Mouse (Mus musculus) heart, postnatal 36 days (tissue): ENCODE measurements at regions not wholly inside any gene's neighbourhood (a gene's known extent, or its start where the extent isn't known, plus 50 kb on each side); places are given as distances from the start of the nearest gene placed in this dataset.
"Not testable (repeated sequence)": the region's sequence is repeated elsewhere in the genome, so short reads cannot be mapped to it uniquely, and the experiment has no call there.

Experiments
- DNase-seq, 2 experiments: peaks; one replicate each; pipeline ENCODE4 v3.0.0; 2021 to 2022
- intact Hi-C: fragments of 180-260 bp; cut with DNase I; formaldehyde crosslinking; loops from one replicate; pipeline ENCODE4 v1.15.1; 2025

GRCm38 (mm10) chr8:112427721-112428389 is 142.0 kb upstream of the Cntnap4 start:
- intact Hi-C loops, result no loop called here
- no peak for DNase-seq

GRCm38 (mm10) chr8:112411968-112412367 is 157.9 kb upstream of the Cntnap4 start:
- intact Hi-C loops, result no loop called here
- DNase-seq, result no peak

DNA sequence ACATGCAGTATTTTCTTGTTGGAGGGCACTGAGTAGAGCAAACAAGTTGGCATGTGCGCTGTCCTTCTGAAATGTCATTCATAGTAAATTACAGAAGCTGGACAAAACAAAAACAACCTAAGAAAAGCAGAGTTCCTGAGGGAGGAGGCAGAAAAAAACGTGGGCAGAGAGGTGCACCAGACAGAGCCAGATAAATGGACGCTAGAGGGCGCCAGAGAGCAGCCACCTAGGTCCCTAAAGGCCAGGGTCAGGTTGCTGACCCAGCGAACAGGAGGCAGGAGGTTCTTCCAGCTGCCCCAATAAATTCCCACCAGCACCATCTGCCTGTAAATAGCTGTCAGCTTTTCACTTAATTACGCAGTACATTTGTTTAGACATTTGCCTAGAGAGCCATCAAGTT is 158.6 kb upstream of the Cntnap4 start:
- DNase-seq, result peak in 1 of 2 experiments; percentile 16
- intact Hi-C loops, result no loop called here

GRCm38 (mm10) chr8:112408211-112408735 is 161.6 kb upstream of the Cntnap4 start:
- intact Hi-C loops, result no loop called here
- no peak for DNase-seq

DNA sequence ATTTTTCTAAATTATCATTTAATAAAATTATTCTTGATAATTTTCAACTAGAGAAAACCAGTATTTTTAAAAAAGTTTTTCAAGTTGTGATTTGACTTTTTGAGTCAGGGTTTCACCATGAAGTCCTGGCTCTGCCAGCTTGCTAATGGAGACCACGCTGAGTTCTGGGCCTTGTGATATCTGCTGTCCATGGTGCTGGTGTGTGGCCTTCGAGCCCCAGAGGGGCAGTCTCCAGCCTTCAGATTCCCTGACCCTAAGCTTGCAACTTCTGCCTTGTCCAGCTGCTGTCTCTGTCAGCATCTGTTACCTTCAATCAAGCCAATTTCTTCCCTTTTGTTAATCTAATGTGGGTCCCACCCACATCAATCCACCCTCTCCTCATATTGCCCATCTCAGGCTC is 165.8 kb upstream of the Cntnap4 start:
- DNase-seq, result no peak
- intact Hi-C loops, result no loop called here

GRCm38 (mm10) chr8:112397438-112397837 is 172.4 kb upstream of the Cntnap4 start:
- DNase-seq, result no peak
- intact Hi-C loops, result no loop called here

DNA sequence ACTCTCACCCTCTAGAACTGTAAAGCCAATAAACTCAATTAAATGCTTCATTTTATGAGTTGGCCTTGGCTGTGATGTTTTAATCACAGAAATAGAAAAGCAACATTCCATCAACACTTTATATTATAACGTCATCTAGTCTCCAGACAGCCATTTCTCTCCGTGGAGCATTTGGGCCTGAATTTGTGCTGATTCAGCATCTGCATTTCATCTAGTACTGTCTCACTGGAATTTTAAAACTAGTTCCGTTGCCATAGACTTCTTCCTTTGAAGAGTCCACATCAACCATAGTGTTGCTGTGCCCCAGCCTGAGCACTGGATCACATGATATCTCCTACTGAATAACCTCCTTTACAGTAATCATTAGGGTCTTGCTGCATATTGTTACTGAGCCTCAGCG is 179.7 kb upstream of the Cntnap4 start:
- intact Hi-C loops, result no loop called here
- no peak for DNase-seq

GRCm38 (mm10) chr8:112348323-112348722 is 221.5 kb upstream of the Cntnap4 start:
- no peak for DNase-seq
- intact Hi-C loops, result no loop called here

- DNase-seq, result no peak
- intact Hi-C loops, result no loop called here
Measured at GRCm38 (mm10) chr8:112333171-112333570, 236.7 kb upstream of the Cntnap4 start.

DNA sequence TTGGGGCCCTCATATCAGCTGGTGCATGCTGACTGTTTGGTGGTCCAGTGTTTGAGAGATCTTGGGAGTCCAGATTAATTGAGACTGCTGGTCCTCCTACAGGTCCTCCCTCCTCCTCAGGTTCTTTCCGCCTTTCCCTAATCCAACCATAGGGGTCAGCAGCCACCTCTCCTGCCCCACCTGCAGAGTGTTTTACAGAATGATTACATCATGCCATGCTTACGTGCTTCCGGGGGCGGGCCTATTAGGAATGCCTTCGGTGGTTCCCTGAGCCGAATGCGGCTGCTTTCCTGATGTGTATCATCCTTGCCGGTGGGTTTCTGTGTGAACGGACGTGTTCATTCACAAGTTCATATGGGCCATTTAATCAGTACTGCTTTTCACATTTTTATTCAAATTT is 237.8 kb upstream of the Cntnap4 start:
- no peak for DNase-seq
- intact Hi-C loops, result no loop called here

GRCm38 (mm10) chr8:112309816-112310215 is 260.0 kb upstream of the Cntnap4 start:
- intact Hi-C loops, result no loop called here
- no peak for DNase-seq

DNA sequence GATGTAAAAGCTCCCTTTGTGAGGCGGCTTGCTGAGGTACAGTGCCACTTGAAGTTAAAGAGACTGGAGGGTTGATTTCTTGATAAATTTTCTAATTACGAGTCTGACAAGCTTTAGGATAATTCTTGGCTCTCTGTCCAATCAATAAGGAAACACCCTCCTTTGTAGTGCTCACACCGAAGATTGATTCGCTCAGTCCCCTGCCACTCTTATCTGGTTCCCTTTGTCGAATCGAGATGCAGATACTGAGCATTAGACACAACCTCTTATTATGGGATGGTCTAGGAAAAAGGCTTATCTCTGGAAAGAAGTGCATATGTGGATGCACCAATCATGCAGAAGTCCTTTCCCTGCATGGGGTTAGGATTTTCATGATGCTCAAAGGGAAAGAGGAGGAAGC is 261.5 kb upstream of the Cntnap4 start:
- intact Hi-C loops, result no loop called here
- no peak for DNase-seq

DNA sequence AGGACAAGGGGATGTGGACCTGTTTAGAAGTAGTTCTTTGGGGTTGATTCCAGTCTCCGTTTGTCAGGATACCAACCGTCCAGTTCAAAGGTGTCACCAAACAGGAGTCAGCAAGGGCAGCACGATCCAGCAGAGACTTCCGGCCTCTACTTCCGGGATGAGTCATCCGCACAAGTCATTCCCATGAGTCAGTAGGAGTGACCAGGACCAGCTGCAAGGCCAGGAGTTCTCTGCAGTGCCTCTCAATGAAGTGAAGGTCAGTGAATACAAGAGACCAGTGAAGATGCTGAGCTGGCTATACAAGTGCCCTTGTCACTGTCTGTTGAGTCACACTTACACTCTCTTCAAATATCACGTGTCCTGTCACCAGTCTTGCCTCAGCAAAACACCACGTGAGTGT is 272.8 kb upstream of the Cntnap4 start:
- intact Hi-C loops, result no loop called here
- DNase-seq, result no peak

GRCm38 (mm10) chr8:112283316-112283715 is 268.5 kb upstream of the Gm6793 start:
- intact Hi-C loops, result no loop called here
- no peak for DNase-seq

DNA sequence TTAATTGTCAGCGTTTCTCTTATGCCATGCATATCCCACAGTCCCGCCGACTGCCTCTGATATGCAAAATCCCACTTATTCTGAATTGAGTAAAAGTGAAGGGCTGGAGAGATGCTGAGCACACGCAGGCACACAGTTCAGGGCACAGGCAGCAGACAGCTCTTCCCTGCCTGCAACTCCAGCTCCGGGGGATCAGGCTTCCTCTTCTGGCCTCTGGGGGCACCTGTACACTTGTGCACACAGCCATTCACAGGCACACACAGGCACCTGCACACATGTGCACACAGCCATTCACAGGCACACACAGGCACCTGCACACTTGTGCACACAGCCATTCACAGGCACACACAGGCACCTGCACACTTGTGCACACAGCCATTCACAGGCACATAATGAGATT is 254.8 kb upstream of the Gm6793 start:
- intact Hi-C loops, result no loop called here
- DNase-seq, result no peak

- intact Hi-C loops, result no loop called here
- DNase-seq, result no peak
Measured at GRCm38 (mm10) chr8:112269214-112269566, 254.4 kb upstream of the Gm6793 start.

DNA sequence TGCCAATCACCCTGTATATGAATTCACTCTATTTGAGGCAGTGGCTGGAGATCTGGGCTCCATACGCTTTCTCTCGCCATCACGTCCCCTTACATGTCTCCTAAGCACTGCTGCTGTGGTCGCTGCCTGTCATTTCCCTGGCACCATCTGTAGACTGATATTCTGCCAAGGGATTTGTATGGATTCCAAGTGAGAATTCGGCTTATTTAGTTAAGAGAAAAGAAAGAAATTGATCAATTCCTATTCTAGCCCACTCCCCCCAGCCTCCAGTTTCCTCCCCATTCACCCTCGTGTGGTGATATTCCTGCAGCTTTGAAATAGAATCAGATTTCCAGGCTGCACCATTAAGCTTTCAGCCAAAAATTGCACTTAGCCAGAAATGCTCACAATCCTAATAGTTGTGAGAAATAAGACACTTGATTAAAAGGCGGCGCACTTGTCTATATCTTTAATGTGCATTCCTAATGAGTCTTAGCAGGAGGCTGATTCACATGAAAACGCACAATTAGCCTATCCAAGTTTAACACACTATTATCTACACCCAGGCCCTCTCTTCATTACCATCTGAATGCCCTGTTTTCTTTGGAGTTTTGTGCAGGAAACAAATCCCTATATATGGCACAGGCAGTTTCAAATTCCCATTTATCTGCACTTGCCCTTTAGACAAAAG is 253.8 kb upstream of the Gm6793 start:
- DNase-seq, result no peak
- intact Hi-C loops, result no loop called here

DNA sequence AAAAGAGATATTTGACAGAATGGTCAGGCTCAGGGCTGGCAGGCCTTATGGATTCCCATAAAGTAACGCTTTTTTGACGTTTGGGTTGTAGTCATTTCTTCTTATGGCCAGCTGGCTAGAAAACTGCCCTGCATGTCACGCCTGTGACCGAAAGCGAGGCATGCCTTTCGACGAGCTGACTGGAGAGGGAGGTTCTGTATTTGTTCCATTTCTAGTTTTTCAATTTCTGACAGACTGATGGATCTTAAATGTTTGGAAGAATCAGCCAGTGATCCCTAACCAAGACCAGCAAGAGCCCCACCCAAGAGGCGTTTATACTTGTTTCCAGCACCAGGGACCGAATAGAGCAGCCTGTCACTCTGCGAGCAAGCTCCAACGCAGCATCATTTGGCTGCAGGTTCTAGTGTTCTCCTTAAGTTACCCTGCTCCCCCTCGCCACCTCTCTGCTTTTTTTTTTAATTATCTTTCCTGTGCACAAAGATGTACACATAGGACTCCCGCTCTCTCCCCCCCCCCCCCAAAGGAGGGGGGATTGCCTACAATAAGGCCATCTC is 243.2 kb upstream of the Gm6793 start:
- intact Hi-C loops, result no loop called here
- DNase-seq, result no peak

DNA sequence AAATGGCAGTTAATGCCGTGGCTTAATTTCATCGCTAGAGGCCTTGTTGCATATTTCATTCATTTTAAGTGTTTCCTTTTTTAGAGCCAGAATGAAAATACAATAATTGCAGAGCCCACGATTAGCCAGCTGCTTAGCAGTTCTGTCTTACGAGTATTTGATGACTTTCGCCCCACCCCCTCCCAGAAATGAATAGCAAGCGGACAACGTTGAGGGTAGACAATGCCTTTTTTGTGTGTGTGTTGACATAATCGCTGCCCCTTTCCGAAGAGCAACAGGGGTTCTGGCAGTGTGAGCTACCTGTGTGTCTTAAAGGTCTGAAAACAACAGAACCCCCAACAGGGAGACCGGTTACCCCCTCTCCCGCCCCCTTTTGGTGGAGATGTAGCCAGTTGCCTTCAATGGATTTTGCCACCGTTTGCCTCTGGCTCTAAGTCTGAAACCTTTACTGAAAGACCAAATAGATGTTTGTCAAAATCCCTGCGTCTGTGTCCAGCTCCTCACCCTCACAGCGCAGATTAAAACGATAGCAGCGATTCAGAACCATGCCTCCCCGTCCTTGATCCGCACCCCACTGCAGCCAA is 242.6 kb upstream of the Gm6793 start:
- DNase-seq, result no peak
- intact Hi-C loops, result no loop called here

GRCm38 (mm10) chr8:112246629-112247028 is 231.8 kb upstream of the Gm6793 start:
- intact Hi-C loops, DNase-seq: not testable (repeated sequence)

GRCm38 (mm10) chr8:112238681-112239080 is 223.8 kb upstream of the Gm6793 start:
- DNase-seq, result no peak
- intact Hi-C loops, result no loop called here

- intact Hi-C loops, DNase-seq: not testable (repeated sequence)
Measured at GRCm38 (mm10) chr8:112236751-112237150, 221.9 kb upstream of the Gm6793 start.
